Mouse (Mus musculus) neural tube, embryonic 12.5 days (tissue): ENCODE data around the gene Crygc. TPM values are rescaled to one million over a fixed set of nuclear protein-coding genes. Genes with fewer than 3 reads are reported as not detected.

Experiments used
- ATAC-seq: fragments of 200-750 bp; cut with Nextera tagmentation; 2 replicates; pipeline ENCODE4 v1.8.0; 2017; ENCODE audit warnings: low read depth, mild to moderate bottlenecking, moderate TSS enrichment, moderate library complexity; ENCODE audit not compliant: low FRiP score
- H3K27ac ChIP-seq: fragments of 300-500 bp; sonication (generic); 2 replicates; pipeline ENCODE4 v1.5.1; 2016
- H3K27me3 ChIP-seq: fragments of 300-500 bp; sonication (generic); replicated peaks from 2 replicates; pipeline ENCODE4 v1.6.1; 2016; ENCODE audit warnings: mild to moderate bottlenecking
- H3K36me3 ChIP-seq: fragments of 300-500 bp; sonication (generic); 2 replicates; pipeline ENCODE4 v1.6.1; 2016; ENCODE audit warnings: mild to moderate bottlenecking
- H3K4me1 ChIP-seq: fragments of 300-500 bp; sonication (generic); 2 replicates; pipeline ENCODE4 v1.6.1; 2016
- H3K4me2 ChIP-seq: fragments of 300-500 bp; sonication (generic); replicated peaks from 2 replicates; pipeline ENCODE4 v1.6.1; 2016; ENCODE audit warnings: mild to moderate bottlenecking
- H3K4me3 ChIP-seq: fragments of 300-500 bp; sonication (generic); 2 replicates; pipeline ENCODE4 v1.5.1; 2016
- H3K9ac ChIP-seq: fragments of 300-500 bp; sonication (generic); 2 replicates; pipeline ENCODE4 v1.6.1; 2016; ENCODE audit warnings: mild to moderate bottlenecking
- H3K9me3 ChIP-seq: fragments of 300-500 bp; sonication (generic); 2 replicates; pipeline ENCODE4 v1.6.1; 2016; ENCODE audit warnings: mild to moderate bottlenecking
- WGBS: fragments of 180-500 bp; shearing (Covaris S2); methylation state at CpG from one replicate; pipeline ENCODE4 v1.1.7; 2016; 5-methylcytosine and 5-hydroxymethylcytosine counted together
- polyA plus RNA-seq: library from polyadenylated mRNA; unstranded; fragments of >200 nt; fragmentation: Nextera tagmentation; extraction: Ambion mirVana; gene quantifications from 2 replicates; pipeline ENCODE4 v1.2.1, GENCODE M21; 2016

The Crygc gene
- not detected in 2 replicates for polyA plus RNA-seq

DNA sequence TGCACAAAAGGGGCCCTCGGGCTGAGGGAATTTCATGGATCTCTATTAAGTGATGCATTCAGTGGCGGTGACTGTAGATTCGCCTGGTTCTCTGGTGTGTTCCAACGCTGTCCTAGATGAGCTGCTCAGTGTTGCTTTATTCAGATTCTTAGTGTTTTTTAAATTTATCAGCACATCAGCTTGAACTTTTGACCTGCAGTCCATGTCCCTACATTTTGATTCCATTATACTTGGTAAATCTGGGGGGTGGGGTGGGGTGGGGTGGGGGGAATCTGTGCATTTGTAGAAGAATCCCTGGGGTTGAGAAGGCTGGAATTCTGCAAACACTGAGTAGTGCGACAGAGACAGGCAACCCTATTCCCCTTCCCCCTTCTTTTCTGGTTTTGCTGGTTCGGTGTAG, at the start of gene Crygc:
Gene Crygc (minus strand): TSS at position 101 of the 400 bp plus-strand sequence.
- H3K4me2 ChIP-seq: no peak within 1 kb of the TSS
- no peaks in the 10 kb centered on the region for H3K4me1 ChIP-seq
- no peaks in the 10 kb centered on the region for H3K27me3 ChIP-seq
- no peak for ATAC-seq
- H3K27ac ChIP-seq: no peak within 1 kb of the TSS
- no peaks in the 10 kb centered on the region for H3K9me3 ChIP-seq
- no peak within 1 kb of the TSS for H3K4me3 ChIP-seq
- WGBS: 57% methylated on average over 6 of the region's 6 CpGs
- no peaks in the 10 kb centered on the region for H3K36me3 ChIP-seq
- H3K9ac ChIP-seq: no peak within 1 kb of the TSS

DNA sequence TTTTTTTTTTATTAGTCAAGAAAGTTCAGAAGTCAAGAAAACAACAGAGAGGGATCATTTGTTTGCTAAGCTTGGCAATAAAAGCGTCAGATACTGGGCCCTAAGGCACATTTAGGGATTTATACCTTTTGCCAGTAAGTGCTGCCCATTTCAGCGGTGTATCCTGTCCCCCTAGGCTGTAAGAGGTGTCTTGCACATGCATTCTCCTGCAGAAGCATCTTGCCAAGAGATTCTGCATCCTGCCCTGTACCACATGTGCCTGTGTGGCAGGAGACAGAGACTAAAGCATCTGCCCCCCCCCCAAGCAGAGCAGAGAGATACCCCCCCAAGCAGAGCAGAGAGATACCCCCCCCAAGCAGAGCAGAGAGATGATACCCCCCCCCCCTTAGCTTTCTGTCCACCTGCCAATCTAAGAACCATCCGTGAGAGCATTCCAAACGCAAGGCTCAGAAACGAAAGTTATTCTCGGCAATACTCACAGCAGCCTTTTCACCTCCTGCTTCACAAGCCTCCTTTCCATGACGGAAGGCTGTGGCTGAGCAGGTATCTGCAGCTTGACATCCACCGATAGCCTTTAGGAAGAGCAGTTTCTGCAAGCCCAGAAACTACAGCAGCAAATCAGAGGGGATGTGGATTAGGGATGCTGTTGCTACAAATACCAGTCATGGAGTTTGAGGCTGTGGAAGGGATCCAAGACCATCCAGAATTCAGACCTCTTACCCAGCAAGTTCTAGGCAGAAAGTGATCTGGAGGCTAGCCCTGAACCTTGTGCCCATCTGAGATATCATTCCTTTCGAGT, 49.3 kb upstream of the Crygc start, which contains the start of gene D630023F18Rik:
Gene D630023F18Rik (minus strand): TSS at position 641 of the 799 bp plus-strand sequence.
- Histone ChIP-seq H3K4me3 (no peak within 1 kb of the TSS), H3K9ac (no peak within 1 kb of the TSS), H3K4me1 (no peaks in the 10 kb centered on the region), H3K9me3 (no peaks in the 10 kb centered on the region), H3K4me2 (peak within 1 kb of the TSS; percentile 51), H3K27ac (no peak within 1 kb of the TSS), H3K27me3 (no peaks in the 10 kb centered on the region), H3K36me3 (no peaks in the 10 kb centered on the region)
- WGBS: 24% methylated on average over 9 of the region's 9 CpGs
- no peak for ATAC-seq

DNA sequence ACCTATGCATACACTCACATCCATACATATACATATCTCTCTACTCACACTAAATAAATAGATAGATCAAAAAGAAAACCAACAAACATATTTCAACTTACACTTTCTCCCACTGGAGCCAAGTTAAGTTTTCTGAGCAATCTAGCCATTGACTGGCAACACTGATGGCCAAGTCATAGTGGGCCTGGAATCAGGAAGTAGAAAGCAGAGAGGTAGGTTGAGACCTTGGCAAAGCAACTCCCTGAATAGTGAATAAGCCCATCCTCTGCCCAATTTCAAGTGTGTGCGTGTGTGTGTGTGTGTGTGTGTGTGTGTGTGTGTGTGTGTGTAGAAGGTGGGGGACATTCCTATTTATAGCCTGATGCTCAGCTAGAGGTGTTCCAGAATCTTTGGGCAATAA, 45.9 kb upstream of the Crygc start, which contains the start of gene Gm28845:
Gene Gm28845 (minus strand): TSS at position 121 of the 400 bp plus-strand sequence.
- no peaks in the 10 kb centered on the region for H3K36me3 ChIP-seq
- H3K4me3 ChIP-seq: no peak within 1 kb of the TSS
- H3K4me1 ChIP-seq: no peaks in the 10 kb centered on the region
- H3K9me3 ChIP-seq: no peaks in the 10 kb centered on the region
- WGBS: 87% methylated on average over 1 of the region's 1 CpGs
- H3K27ac ChIP-seq: no peak within 1 kb of the TSS
- H3K27me3 ChIP-seq: no peaks in the 10 kb centered on the region
- no peak for ATAC-seq
- no peak within 1 kb of the TSS for H3K4me2 ChIP-seq
- H3K9ac ChIP-seq: no peak within 1 kb of the TSS

DNA sequence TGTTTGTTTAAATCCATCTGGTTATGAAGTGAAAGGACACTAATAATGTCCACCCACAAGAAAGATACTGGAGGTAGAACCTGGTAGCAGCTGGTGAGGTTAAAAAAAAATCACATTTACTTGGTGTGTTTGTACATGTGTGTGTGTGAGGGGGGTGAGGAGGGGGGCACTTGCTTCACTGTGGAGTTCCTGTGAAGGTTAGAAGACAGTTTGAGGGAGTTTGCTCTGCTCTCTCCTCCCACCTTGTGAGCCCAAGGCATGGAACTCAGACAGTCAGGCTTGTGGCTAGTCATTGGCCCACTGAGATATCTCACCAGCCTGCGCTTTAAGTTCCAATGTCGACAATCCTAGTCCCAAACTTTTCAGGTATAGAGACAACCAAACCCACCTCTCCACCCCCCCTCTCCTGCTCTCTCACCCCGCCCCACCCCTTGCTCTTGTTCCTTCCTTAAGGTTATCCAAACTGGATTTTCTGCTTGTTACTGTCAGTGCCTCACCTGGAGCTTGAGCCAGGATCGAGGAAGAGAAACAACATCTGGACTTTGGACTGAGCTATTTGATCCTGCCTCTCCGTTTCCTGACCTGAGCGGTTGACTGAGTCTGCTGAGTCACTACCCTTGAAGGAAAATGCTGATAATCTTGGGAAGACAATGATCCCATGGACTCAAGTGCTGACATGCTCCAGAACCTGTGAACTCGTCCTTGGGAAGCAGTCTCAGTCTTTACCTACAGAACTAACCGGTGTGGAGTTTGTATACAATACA, 44.8 kb upstream of the Crygc start:
- no peaks in the 10 kb centered on the region for H3K36me3 ChIP-seq
- no peak overlapping the region for H3K4me3 ChIP-seq
- H3K9me3 ChIP-seq: no peaks in the 10 kb centered on the region
- H3K4me2 ChIP-seq: no peak overlapping the region
- WGBS: 76% methylated on average over 8 of the region's 8 CpGs
- H3K27ac ChIP-seq: no peak overlapping the region
- no peak for ATAC-seq
- H3K27me3 ChIP-seq: no peaks in the 10 kb centered on the region
- no peak overlapping the region for H3K9ac ChIP-seq
- H3K4me1 ChIP-seq: no peaks in the 10 kb centered on the region

DNA sequence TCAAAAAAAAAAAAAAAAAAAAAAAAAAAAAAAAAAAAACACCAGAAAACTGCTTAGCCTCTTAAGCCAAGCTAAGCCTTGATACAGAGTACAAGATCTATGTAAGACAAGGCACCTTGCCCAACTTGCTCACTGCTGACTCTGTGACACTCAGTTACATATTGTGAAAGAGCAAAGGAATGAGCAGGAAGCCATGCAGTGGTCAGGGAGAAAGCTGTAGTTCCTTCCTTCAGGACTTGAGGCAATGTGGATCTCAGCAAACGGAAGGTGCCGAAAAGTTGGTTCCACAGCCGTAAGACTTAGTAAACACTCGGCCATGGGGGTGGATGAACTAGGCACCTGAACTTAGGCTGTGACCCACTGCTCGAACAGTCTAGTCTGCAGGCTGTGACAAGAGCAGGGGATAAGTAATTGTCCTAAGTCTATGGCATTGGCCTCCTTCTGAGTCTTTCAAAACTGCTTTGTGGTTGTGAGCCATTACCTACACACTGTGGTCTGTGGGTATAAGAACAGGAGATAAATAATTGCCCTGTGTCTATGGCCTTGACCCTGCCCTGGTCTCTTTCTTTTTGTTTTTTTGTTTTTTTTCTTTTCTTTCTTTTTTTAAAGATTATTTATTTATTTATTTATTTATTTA, 40.2 kb upstream of the Crygc start:
- 86% methylated on average over 5 of the region's 5 CpGs for WGBS
- H3K27me3 ChIP-seq: no peaks in the 10 kb centered on the region
- no peak for ATAC-seq
- no peak overlapping the region for H3K27ac ChIP-seq
- H3K9me3 ChIP-seq: no peaks in the 10 kb centered on the region
- H3K9ac ChIP-seq: no peak overlapping the region
- no peaks in the 10 kb centered on the region for H3K4me1 ChIP-seq
- no peak overlapping the region for H3K4me2 ChIP-seq
- no peaks in the 10 kb centered on the region for H3K36me3 ChIP-seq
- no peak overlapping the region for H3K4me3 ChIP-seq

DNA sequence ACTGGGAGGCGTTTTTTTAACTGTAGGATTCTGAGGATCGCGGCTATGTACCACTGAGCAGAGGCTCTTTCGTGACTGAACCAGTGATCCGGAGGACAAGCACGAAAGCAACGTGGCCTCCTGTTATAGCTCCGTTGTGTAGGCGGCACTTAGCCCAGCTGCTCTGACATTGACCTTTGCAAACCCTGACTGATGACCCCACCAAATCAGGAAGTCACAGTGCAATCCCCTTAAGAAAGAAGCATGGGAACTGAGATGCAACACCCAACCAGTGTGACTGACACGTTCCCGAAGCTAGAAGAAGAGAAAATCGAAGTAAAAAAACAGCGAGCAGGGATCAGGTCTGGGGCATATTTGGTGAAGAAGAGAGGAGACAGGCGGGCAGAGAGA, 39.3 kb upstream of the Crygc start:
- Histone ChIP-seq H3K4me3 (no peak overlapping the region), H3K27ac (no peak overlapping the region), H3K4me2 (peak overlapping the region; percentile 30; the same call in 1 of the 2 replicates), H3K9ac (no peak overlapping the region), H3K36me3 (no peaks in the 10 kb centered on the region), H3K27me3 (no peaks in the 10 kb centered on the region), H3K9me3 (no peaks in the 10 kb centered on the region), H3K4me1 (no peaks in the 10 kb centered on the region)
- no peak for ATAC-seq
- WGBS: 60% methylated on average over 14 of the region's 14 CpGs

DNA sequence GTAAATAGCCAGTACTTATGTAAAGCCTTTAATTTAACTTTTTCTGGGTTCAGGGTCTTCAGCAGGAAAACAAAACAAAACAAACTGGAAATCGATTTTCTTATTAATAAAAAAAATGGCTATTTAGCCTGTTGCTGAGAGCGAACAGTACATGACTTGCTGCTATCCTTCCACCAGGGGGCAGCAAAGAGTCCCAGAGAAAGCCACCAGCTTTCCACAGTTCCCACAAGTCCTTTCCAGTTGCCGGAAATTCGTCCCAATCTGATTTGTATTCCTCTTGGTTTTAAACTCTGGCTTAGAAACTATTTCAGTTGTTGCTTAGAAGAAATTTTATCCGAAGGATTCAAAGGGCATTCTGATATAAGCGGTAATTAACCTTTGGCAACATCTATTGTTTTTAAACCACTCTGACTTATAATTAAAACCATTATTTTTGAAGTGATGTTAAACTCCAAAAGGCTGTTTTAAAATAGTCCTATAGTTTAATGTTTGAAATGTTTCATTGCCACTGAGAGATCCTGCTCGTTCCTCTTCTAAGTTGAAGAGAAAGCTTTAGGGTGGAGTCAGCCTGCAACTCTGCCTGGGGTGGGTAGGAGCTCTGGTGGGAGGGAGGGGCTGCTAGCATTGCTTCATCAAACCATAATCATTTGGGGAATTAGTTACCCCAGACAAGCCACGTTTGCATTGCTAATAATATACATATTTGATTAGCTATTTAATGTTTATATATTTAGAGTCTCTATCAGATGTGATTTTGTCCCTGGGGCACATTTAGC, 38.7 kb upstream of the Crygc start:
- no peaks in the 10 kb centered on the region for H3K9me3 ChIP-seq
- peak; percentile 71; the same call in 1 of the 2 replicates for ATAC-seq
- no peaks in the 10 kb centered on the region for H3K36me3 ChIP-seq
- no peak overlapping the region for H3K9ac ChIP-seq
- no peak overlapping the region for H3K4me3 ChIP-seq
- H3K4me2 ChIP-seq: peak overlapping the region; percentile 30
- 12% methylated on average over 8 of the region's 8 CpGs for WGBS
- no peak overlapping the region for H3K27ac ChIP-seq
- H3K27me3 ChIP-seq: no peaks in the 10 kb centered on the region
- no peaks in the 10 kb centered on the region for H3K4me1 ChIP-seq

DNA sequence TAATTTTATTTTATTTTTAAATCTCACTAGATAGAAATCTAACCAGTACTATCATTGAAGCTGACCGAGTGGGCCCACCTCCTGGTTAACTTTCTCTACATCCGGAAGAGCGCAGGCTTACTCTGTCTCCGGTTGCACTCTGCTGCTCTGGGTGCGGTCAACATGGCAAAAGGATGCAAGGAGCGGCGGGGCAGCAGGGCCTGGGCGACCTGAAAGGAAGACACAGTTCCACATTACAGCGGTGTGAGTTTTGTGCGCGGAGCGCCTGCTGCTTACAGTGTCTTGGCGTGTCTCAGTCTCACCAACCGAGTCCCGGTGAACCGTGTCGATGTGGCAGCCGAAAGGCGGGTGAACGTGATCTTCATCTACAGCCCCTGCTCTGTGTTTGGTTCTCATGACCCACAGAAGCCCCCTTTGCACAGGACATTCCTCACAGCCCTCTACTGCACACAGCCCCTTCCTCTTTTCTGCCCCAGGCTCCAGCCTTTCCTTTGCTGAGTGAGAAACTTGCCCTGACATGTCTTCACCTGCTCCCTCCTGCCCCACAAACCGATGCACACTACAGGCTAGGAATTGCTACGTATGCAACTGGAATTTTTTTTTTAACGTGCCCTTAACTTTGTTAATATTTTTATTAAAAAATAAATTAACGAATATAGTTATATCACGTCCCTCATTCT, 36.4 kb upstream of the Crygc start:
- no peaks in the 10 kb centered on the region for H3K27me3 ChIP-seq
- H3K9me3 ChIP-seq: no peaks in the 10 kb centered on the region
- H3K4me1 ChIP-seq: no peaks in the 10 kb centered on the region
- H3K27ac ChIP-seq: no peak overlapping the region
- no peak overlapping the region for H3K4me2 ChIP-seq
- H3K4me3 ChIP-seq: no peak overlapping the region
- no peak overlapping the region for H3K9ac ChIP-seq
- whole genome bisulfite sequencing: 76% methylated on average over 25 of the region's 25 CpGs
- no peak for ATAC-seq
- H3K36me3 ChIP-seq: no peaks in the 10 kb centered on the region

DNA sequence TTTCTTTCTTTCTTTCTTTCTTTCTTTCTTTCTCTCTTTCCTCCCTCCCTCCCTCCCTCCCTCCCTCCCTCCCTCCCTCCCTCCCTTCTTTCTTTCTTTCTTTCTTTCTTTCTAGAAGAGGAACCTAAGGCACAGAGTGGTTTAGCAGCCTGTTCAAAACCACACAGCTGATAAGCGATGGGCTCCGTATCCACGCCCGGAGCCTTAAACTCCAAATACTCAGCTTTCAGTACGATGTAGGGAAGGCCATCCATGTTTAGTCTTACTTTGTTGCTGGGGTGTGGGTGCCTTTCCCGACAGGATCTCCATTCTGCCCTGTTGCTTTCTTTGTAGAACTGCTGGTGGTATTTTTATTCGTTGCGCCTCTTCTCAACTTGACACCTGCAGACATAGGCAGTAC, 35.7 kb upstream of the Crygc start:
- 91% methylated on average over 8 of the region's 8 CpGs for WGBS
- Histone ChIP-seq H3K4me3 (no peak overlapping the region), H3K9ac (no peak overlapping the region), H3K4me1 (no peaks in the 10 kb centered on the region), H3K36me3 (no peaks in the 10 kb centered on the region), H3K9me3 (no peaks in the 10 kb centered on the region), H3K27ac (no peak overlapping the region), H3K27me3 (no peaks in the 10 kb centered on the region), H3K4me2 (no peak overlapping the region)
- no peak for ATAC-seq

DNA sequence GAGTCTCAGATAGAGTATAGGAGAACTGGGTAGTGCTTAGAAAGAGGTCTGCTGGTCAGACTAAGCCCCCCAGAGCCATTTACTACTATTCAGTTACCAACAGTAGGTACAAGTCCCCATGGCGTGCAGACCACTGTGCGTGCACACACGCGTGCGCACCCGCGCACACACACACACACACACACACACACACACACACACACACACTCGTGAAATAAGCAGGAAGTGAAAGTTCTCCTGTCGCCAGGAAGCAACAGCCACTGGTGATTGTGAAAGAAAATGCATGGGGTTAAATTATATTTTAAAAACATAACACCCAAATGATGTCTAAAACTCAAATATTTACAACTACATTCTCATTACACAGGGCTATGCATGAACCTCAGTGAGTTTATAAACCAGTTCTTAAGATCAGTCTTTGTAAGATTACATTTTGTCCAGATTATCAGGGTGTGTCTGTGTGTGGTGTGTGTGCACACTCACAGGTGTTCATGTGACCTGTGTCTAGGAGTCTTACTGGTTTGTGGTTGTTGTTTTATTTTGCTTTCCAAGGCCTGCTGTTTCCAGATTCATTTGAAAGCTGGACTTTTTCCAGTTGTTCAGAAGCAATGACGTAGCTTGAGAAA, 34.3 kb upstream of the Crygc start:
- Histone ChIP-seq H3K4me1 (no peaks in the 10 kb centered on the region), H3K4me2 (no peak overlapping the region), H3K4me3 (no peak overlapping the region), H3K9me3 (no peaks in the 10 kb centered on the region), H3K36me3 (no peaks in the 10 kb centered on the region), H3K27ac (no peak overlapping the region), H3K9ac (no peak overlapping the region), H3K27me3 (no peaks in the 10 kb centered on the region)
- 91% methylated on average over 10 of the region's 10 CpGs for whole genome bisulfite sequencing
- ATAC-seq: no peak

DNA sequence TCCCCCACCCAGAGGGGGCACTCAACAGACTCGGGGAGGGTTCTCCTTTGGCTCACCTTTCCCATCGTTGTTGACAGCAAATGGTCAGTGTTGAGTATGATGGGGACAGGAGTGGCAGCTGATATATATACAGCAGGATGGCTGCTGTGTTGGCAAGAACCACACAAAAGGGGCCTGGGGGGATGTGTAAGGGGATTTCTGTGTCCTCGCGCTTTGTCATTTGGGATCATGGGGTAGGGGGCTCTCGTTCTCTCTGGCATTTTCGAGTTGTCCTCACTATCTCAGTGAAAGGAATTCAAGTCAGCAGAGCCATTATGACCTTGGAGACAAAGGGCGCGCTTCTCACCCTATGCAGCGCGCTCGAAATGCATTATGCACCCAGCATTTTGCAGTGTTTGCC, 29.8 kb upstream of the Crygc start, which contains the start of gene Cryga:
Gene Cryga (minus strand): TSS at position 101 of the 400 bp plus-strand sequence.
- Histone ChIP-seq H3K4me1 (no peaks in the 10 kb centered on the region), H3K9ac (no peak within 1 kb of the TSS), H3K36me3 (no peaks in the 10 kb centered on the region), H3K4me3 (no peak within 1 kb of the TSS), H3K9me3 (no peaks in the 10 kb centered on the region), H3K4me2 (no peak within 1 kb of the TSS), H3K27ac (no peak within 1 kb of the TSS), H3K27me3 (no peaks in the 10 kb centered on the region)
- WGBS: 87% methylated on average over 11 of the region's 11 CpGs
- ATAC-seq: no peak
